Mouse (Mus musculus) layer of hippocampus, adult 18-20 months (tissue): ENCODE data around the gene Ift81. TPM values are rescaled to one million over a fixed set of nuclear protein-coding genes. Genes with fewer than 3 reads are reported as not detected.

Experiments
- DNase-seq, 2 experiments: peaks; one replicate each; pipeline ENCODE4 v3.0.0; 2022; ENCODE audit warnings: low spot score in 2 of 2
- total RNA-seq, 2 experiments: library from RNA; stranded (reverse); gene quantifications; 2 replicates each; pipeline ENCODE4 v1.2.3; 2021

Gene Ift81
- total RNA-seq, 2 experiments from 2014 or later: 40.9 to 46.9 TPM

- DNase-seq: no peak
Measured at GRCm38 (mm10) chr5:122518247-122518646, 96.1 kb downstream of the Ift81 start.

- no peak for DNase-seq
Measured at GRCm38 (mm10) chr5:122516901-122517300, 97.4 kb downstream of the Ift81 start.

- no peak for DNase-seq
Measured at GRCm38 (mm10) chr5:122516029-122516730, 98.1 kb downstream of the Ift81 start.

- DNase-seq: no peak
Measured at GRCm38 (mm10) chr5:122514127-122514521, 100.2 kb downstream of the Ift81 start.

GRCm38 (mm10) chr5:122513421-122514126 is 100.7 kb downstream of the Ift81 start:
- DNase-seq: no peak

GRCm38 (mm10) chr5:122512011-122512410 is 102.3 kb downstream of the Ift81 start:
- DNase-seq: no peak

GRCm38 (mm10) chr5:122511405-122511804 is 102.9 kb downstream of the Ift81 start:
- DNase-seq: no peak

GRCm38 (mm10) chr5:122510651-122511157 is 103.6 kb downstream of the Ift81 start:
- peak; percentile 39 to 77 for DNase-seq

GRCm38 (mm10) chr5:122509608-122510007 is 104.7 kb downstream of the Ift81 start:
- DNase-seq: no peak

- DNase-seq: no peak
Measured at GRCm38 (mm10) chr5:122508861-122509306, 105.4 kb downstream of the Ift81 start.

- no peak for DNase-seq
Measured at GRCm38 (mm10) chr5:122507396-122507795, 106.9 kb downstream of the Ift81 start.

- DNase-seq: no peak
Measured at GRCm38 (mm10) chr5:122506462-122506861, 107.9 kb downstream of the Ift81 start.

GRCm38 (mm10) chr5:122505554-122505953 is 108.8 kb downstream of the Ift81 start:
- no peak for DNase-seq

- DNase-seq: no peak
Measured at GRCm38 (mm10) chr5:122503760-122504119, 110.6 kb downstream of the Ift81 start.

- DNase-seq: no peak
Measured at GRCm38 (mm10) chr5:122503015-122503759, 111.1 kb downstream of the Ift81 start.

- peak; percentile 86 to 94 for DNase-seq
Measured at GRCm38 (mm10) chr5:122502077-122502941, 112.0 kb downstream of the Ift81 start, which contains the start of gene Atp2a2. Gene Atp2a2, minus strand, starts transcription at chr5:122502225.

GRCm38 (mm10) chr5:122501101-122502076 is 112.9 kb downstream of the Ift81 start:
- peak in 1 of 2 experiments; percentile 45 for DNase-seq

GRCm38 (mm10) chr5:122500563-122500962 is 113.8 kb downstream of the Ift81 start:
- no peak for DNase-seq
